Mouse (Mus musculus): ENCODE measurements around the gene Myocd. TPM values are rescaled to one million over a fixed set of nuclear protein-coding genes. Genes with fewer than 3 reads are reported as not detected.

Myocd gene
- polyA plus RNA-seq, 1 experiment from 2014 or later, result 26.5 TPM

GRCm38 (mm10) chr11:65203020-65203419 is 66.8 kb downstream of the Myocd start:
- 85% methylated on average over 1 of the region's 1 CpGs for WGBS
- Histone ChIP-seq H3K27ac (ENCODE audit: low read depth) (no peak overlapping the region), H3K4me2 (no peak overlapping the region), H3K4me1 (ENCODE audit: insufficient read depth) (peaks cover 16% of the 10 kb centered on the region), H3K27me3 (ENCODE audit: insufficient read depth, low read length) (no peaks in the 10 kb centered on the region), H3K9me3 (ENCODE audit: low read depth, low read length) (no peaks in the 10 kb centered on the region), H3K9ac (no peak overlapping the region), H3K4me3 (ENCODE audit: low read depth, low read length) (no peak overlapping the region), H3K36me3 (ENCODE audit: insufficient read depth) (no peaks in the 10 kb centered on the region)
- TF ChIP-seq CTCF (IDR thresholded peaks at IDR 0.05; ENCODE audit: low read depth), result no peak
- no peak for ATAC-seq (ENCODE audit: insufficient read depth)
- DNase-seq, result no peak

DNA sequence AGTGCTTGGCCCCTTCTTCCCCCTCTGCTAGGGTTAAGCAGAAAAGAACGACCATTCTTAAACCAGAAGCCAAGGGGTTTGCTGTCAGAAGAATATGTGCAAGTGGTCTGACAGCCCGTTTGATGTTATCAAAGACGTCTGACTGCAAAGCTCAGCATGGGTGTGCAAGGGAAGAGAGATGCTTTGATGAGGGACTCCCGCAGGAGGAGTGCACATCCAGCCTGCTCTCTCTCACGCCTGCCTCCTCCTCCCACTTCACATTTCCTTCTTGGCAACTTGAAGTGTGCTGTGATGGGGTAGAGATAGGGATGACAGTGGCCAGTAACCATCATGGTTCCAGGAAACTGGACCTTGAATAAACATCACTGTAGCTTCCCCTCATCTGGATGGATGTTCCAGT is 67.6 kb downstream of the Myocd start:
- peak; percentile 89 for ATAC-seq (ENCODE audit: insufficient read depth)
- WGBS, result 13% methylated on average over 5 of the region's 5 CpGs

DNA sequence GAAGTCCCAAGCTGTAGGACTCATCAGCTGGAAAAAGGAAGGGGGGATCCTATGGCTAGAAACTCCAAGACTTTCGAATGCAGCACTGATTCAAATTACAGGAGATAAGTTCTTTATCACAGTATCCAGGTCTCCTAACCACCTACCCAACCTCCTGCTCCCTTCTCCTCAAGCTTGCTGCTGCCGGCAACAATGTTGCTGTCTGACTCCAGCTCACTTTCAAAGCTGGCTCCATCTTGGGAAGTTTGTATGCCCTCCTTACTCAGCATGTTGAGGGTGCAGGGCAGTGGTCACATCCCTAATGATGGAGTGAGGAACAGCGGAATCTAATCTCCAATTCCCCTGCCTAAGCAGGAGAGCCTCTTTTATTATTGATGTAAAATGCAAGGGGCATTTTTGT is 71.8 kb downstream of the Myocd start:
- DNase-seq (no peak), ATAC-seq (ENCODE audit: insufficient read depth) (no peak)
- no peaks in the 10 kb centered on the region for H3K27me3 ChIP-seq (ENCODE audit: insufficient read depth, low read length)
- no peak overlapping the region for H3K4me3 ChIP-seq (ENCODE audit: low read depth, low read length)
- H3K4me2 ChIP-seq, result no peak overlapping the region
- H3K36me3 ChIP-seq (ENCODE audit: insufficient read depth), result 0 out of 2 replicates have a peak, but pooled peaks cover 3% of the 10 kb centered on the region
- H3K4me1 ChIP-seq (ENCODE audit: insufficient read depth), result peaks cover 5% of the 10 kb centered on the region; the same call in 1 of the 2 replicates
- H3K9me3 ChIP-seq (ENCODE audit: low read depth, low read length), result no peaks in the 10 kb centered on the region
- no peak overlapping the region for H3K27ac ChIP-seq (ENCODE audit: low read depth)
- 74% methylated on average over 3 of the region's 3 CpGs for WGBS
- no peak for TF ChIP-seq CTCF (IDR thresholded peaks at IDR 0.05; ENCODE audit: low read depth)
- H3K9ac ChIP-seq, result no peak overlapping the region

More for the DNA sequence above, 67.6 kb downstream of the Myocd start:
- no peaks in the 10 kb centered on the region for H3K9me3 ChIP-seq (ENCODE audit: low read depth, low read length)
- DNase-seq, result peak; percentile 82
- H3K27ac ChIP-seq (ENCODE audit: low read depth), result peak overlapping the region; percentile 63; the same call in 1 of the 2 replicates
- no peak for TF ChIP-seq CTCF (IDR thresholded peaks at IDR 0.05; ENCODE audit: low read depth)
- H3K9ac ChIP-seq, result no peak overlapping the region
- no peaks in the 10 kb centered on the region for H3K36me3 ChIP-seq (ENCODE audit: insufficient read depth)
- no peak overlapping the region for H3K4me3 ChIP-seq (ENCODE audit: low read depth, low read length)
- no peak overlapping the region for H3K4me2 ChIP-seq
- peaks cover 16% of the 10 kb centered on the region for H3K4me1 ChIP-seq (ENCODE audit: insufficient read depth)
- H3K27me3 ChIP-seq (ENCODE audit: insufficient read depth, low read length), result no peaks in the 10 kb centered on the region

DNA sequence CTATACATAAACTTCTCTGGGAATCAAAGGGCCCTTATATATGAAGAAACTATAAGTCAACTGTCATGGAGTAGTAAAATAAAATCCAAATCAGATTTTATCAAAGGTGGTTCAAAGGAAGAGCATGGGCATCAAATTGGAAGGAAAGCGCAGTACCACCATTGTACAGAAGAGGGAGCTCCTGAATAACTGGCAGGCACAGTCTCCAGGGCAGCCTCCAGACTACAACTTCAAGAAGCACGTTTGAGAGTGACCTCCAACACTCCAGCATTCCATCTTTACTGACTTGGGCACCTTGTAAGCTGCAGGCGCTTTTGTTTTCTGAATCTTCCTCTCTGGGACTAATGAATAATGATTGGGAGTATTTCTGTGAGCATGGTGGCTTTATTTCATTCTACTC is 72.5 kb downstream of the Myocd start:
- H3K4me1 ChIP-seq (ENCODE audit: insufficient read depth), result peaks cover 5% of the 10 kb centered on the region; the same call in 1 of the 2 replicates
- no peak overlapping the region for H3K9ac ChIP-seq
- no peaks in the 10 kb centered on the region for H3K9me3 ChIP-seq (ENCODE audit: low read depth, low read length)
- H3K27ac ChIP-seq (ENCODE audit: low read depth), result no peak overlapping the region
- H3K4me3 ChIP-seq (ENCODE audit: low read depth, low read length), result no peak overlapping the region
- no peak overlapping the region for H3K4me2 ChIP-seq
- H3K36me3 ChIP-seq (ENCODE audit: insufficient read depth), result 0 out of 2 replicates have a peak, but pooled peaks cover 3% of the 10 kb centered on the region
- H3K27me3 ChIP-seq (ENCODE audit: insufficient read depth, low read length), result no peaks in the 10 kb centered on the region
- DNase-seq (peak; percentile 90), ATAC-seq (ENCODE audit: insufficient read depth) (peak; percentile 64; the same call in 1 of the 2 replicates)
- peak; percentile 93 for TF ChIP-seq CTCF (IDR thresholded peaks at IDR 0.05; ENCODE audit: low read depth)
- WGBS, result under 1% methylated on average over 3 of the region's 3 CpGs

DNA sequence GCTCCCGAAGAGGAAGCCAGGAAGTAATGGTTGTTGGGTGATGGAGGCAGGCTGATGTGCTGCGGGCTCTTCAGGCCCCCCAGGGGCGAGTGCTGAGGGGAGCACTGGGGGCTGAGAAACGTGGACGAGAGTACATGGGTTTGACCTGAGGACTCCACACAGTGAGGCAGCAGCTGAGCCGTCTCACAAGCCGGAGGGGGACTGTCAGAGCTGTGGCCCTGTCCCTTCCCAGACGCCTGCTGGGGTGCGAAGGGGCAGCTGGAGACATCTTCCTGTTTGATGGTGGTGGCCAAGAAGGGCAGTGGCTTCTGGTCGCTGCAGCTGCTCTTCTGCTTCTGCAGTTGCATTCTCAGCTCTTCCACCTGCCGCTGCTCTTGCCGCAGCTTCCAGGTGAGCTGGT is 82.8 kb downstream of the Myocd start:
- no peak for DNase-seq
- Histone ChIP-seq H3K27ac (ENCODE audit: low read depth) (no peak overlapping the region), H3K9me3 (ENCODE audit: low read depth, low read length) (no peaks in the 10 kb centered on the region), H3K9ac (no peak overlapping the region), H3K4me2 (no peak overlapping the region), H3K27me3 (ENCODE audit: insufficient read depth, low read length) (no peaks in the 10 kb centered on the region), H3K4me1 (ENCODE audit: insufficient read depth) (no peaks in the 10 kb centered on the region), H3K4me3 (ENCODE audit: low read depth, low read length) (no peak overlapping the region), H3K36me3 (ENCODE audit: insufficient read depth) (no peaks in the 10 kb centered on the region)
- no peak for ATAC-seq (ENCODE audit: insufficient read depth)
- TF ChIP-seq CTCF (IDR thresholded peaks at IDR 0.05; ENCODE audit: low read depth), result no peak
- 56% methylated on average over 12 of the region's 12 CpGs for WGBS

- no peak for ATAC-seq (ENCODE audit: insufficient read depth)
- no peaks in the 10 kb centered on the region for H3K4me1 ChIP-seq (ENCODE audit: insufficient read depth)
- no peaks in the 10 kb centered on the region for H3K27me3 ChIP-seq (ENCODE audit: insufficient read depth, low read length)
- no peak overlapping the region for H3K9ac ChIP-seq
- no peak for DNase-seq
- H3K9me3 ChIP-seq (ENCODE audit: low read depth, low read length), result no peaks in the 10 kb centered on the region
- H3K36me3 ChIP-seq (ENCODE audit: insufficient read depth), result 0 out of 2 replicates have a peak, but pooled peaks cover 3% of the 10 kb centered on the region
- H3K4me2 ChIP-seq, result no peak overlapping the region
- no peak overlapping the region for H3K27ac ChIP-seq (ENCODE audit: low read depth)
- TF ChIP-seq CTCF (IDR thresholded peaks at IDR 0.05; ENCODE audit: low read depth), result no peak
- WGBS, result 93% methylated on average over 1 of the region's 1 CpGs
- H3K4me3 ChIP-seq (ENCODE audit: low read depth, low read length), result no peak overlapping the region
These were observed 84.7 kb downstream of the Myocd start for GRCm38 (mm10) chr11:65185114-65185513.

DNA sequence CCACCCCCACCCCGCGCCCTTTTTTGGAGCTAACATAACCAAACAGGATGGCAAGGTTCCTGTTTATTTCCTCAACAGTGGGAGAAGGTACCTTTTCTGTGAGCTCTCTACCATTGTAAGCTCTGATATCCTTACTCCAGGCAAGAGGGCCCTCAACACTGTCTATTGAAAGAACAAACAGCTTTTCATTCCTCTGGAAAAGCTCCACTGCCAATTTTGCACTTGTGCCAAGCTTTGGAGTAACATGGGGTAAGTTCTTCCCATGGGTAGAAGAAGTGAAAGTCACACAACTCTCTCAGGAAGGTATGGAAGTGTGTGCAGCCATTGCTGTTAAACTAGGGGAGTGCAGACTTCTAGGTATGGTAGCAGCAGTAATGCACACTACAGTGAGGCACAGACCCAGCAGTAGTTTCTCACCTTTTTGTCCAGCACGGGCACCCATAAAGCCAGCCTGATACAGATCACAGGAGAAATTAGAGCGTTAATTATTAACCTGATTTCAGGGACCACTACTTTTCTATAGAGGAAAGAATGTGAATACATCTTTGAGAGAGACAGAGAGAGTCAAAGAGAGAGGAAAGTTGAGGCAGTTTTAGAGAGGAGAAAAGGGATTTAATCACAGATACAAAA is 99.6 kb downstream of the Myocd start:
- H3K4me1 ChIP-seq (ENCODE audit: insufficient read depth), result no peaks in the 10 kb centered on the region
- H3K27me3 ChIP-seq (ENCODE audit: insufficient read depth, low read length), result no peaks in the 10 kb centered on the region
- ATAC-seq (ENCODE audit: insufficient read depth) (no peak), DNase-seq (peak; percentile 31)
- H3K4me2 ChIP-seq, result no peak overlapping the region
- H3K36me3 ChIP-seq (ENCODE audit: insufficient read depth), result no peaks in the 10 kb centered on the region
- no peaks in the 10 kb centered on the region for H3K9me3 ChIP-seq (ENCODE audit: low read depth, low read length)
- H3K4me3 ChIP-seq (ENCODE audit: low read depth, low read length), result no peak overlapping the region
- H3K9ac ChIP-seq, result no peak overlapping the region
- no peak overlapping the region for H3K27ac ChIP-seq (ENCODE audit: low read depth)
- 84% methylated on average over 4 of the region's 4 CpGs for WGBS
- TF ChIP-seq CTCF (IDR thresholded peaks at IDR 0.05; ENCODE audit: low read depth), result no peak

Measured in lung, embryonic 14.5 days (tissue).